Mouse (Mus musculus): ENCODE data around the gene Tlcd2.
"Not testable (repeated sequence)": the region's sequence is repeated elsewhere in the genome, so short reads cannot be mapped to it uniquely, and the experiment has no call there.

- not testable (repeated sequence) for TF ChIP-seq CTCF (IDR thresholded peaks at IDR 0.05; ENCODE audit: control insufficient read depth, insufficient read depth, low read length); POLR2A (IDR thresholded peaks at IDR 0.05; ENCODE audit: borderline replicate concordance, control insufficient read depth, low read depth, low read length)
Measured at GRCm38 (mm10) chr11:75455971-75456370, 5.5 kb upstream of the Tlcd2 start.
